Mouse (Mus musculus): ENCODE measurements at regions not wholly inside any gene's neighbourhood (a gene's known extent, or its start where the extent isn't known, plus 50 kb on each side); places are given as distances from the start of the nearest gene placed in this dataset.
"Not testable (repeated sequence)": the region's sequence is repeated elsewhere in the genome, so short reads cannot be mapped to it uniquely, and the experiment has no call there.

DNA sequence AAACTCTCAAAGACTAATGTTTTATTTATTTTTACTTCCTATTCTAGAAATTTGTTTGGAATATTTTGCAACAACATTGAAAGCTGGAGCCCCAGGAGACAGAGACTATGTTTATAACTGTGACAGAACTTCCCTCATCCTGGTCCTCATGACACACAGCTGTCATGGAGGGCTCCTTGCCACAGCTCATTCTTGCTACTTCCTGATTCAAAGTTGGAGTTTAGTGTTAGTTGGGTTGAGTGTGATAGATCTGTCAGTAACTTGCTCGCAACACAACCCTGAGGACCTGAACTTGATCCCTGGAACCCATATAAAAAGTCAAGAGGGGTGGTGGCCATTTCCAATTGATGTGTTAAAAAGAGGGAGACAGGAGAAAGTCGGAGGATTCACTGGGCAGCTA, 328.3 kb upstream of the Nox3 start:
- no peak for DNase-seq (ENCODE audit: low spot score in 2 of 2)

DNA sequence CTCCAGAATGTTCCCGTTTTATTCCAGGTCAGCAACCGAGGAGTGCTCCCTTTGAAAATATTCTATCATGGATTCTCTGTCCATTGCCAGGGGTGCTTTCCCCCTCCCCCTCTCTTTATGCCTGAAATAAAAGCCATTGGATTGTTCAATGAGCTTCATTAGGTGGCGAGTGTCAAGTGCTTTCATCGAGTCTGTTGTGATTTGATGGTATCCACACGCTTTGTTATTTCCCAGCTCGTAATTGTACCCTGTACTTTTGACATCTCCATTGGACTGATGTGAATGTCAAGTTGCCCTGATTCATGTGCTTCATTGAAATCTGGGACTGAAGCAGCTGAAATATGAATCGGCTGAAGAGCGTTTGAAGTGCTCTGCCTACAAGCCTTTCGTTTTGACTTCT, 333.1 kb upstream of the Nox3 start:
- DNase-seq (ENCODE audit: low spot score in 2 of 2): no peak

DNA sequence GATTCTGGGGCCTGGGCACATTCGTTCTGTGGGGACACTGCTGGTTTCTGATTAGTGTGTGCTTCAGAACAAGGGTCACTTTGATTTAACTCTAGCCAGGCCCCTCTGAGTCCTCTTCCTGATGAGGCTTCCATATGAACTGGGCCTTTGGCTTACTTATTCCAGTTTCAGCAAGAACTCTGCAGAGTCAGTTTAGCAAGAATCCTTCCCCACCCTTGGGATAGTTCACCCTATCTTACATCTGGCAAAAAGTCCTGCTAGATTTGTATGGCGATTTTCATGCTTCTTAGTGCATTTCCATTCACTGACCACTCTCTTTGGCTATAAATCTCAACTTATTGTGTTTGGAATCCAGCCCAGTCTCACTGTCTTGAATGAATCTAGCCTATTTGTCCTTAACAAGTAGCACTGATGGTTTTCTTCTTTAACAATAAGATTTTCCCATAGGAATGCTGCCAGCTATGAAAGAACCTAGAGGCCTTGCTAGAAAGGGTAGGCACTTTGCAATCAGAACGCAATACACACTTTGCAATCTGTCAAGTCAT, 338.8 kb upstream of the Nox3 start:
- no peak for DNase-seq (ENCODE audit: low spot score in 2 of 2)

DNA sequence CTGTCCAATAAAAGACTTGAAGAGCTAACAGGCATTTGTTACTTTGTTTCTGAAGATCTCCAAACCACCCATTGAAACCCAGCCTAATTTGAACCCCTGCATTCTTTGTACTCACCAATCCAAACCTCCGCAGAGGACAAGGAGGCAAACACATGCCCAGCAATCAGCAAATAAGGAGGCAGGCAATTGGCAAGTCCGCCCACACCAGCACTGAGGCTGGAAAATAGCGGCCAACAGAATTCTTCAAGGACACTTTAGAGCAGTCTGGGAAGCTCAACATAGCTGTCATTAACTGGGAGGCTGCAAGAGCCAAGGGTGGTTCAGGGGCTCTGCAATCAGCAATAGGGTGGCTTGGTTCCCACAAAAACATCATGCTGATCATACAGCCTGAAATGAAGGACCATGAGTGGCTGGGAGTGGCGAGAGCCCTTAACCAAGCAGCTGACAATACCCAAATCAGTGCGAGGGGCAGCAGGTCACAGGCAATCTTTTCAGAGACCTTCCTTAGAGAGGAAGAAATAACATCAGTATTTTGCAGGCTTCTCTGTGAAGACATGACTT, 344.1 kb upstream of the Nox3 start:
- DNase-seq (ENCODE audit: low spot score in 2 of 2): no peak

DNA sequence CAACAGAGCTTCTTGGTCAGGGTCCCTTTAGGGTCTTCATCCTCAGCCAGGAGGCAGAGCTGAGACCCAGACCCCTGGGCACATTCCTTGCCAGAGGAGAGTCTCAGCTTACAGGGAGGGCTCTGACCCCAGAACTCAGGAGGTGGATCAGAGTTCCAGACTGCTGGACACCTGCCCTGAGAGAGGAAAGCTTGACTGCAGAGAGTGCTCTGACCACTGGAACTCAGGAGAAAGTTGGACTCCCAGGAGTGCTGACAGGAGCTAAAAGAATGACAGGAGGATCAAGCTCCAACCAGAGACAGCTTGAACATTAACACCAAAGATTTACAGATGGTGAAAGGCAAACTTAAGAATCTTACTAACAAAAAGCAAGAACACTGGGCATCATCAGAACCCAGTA, 364.1 kb upstream of the Nox3 start:
- DNase-seq (ENCODE audit: low spot score in 2 of 2): not testable (repeated sequence)

DNA sequence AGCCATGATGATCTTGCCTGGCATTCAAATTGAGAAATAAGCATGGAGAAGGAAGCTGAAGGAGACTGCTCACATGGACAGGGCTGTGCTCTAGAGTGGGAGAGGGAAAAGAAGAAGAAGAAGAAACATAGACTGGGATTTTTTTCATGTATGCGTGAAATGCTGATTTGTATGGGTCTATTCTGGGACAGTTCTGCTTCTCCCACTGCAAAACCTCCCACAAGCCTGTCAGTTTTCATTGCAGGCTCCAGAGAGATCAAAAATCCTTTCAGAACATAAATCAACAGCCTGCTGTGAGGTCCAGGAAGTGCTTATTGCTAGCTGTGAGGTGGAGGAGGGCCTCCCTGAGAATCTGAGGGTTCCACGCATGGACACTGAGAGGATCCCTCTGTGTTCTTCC, 377.3 kb upstream of the Nox3 start:
- no peak for DNase-seq (ENCODE audit: low spot score in 2 of 2)

DNA sequence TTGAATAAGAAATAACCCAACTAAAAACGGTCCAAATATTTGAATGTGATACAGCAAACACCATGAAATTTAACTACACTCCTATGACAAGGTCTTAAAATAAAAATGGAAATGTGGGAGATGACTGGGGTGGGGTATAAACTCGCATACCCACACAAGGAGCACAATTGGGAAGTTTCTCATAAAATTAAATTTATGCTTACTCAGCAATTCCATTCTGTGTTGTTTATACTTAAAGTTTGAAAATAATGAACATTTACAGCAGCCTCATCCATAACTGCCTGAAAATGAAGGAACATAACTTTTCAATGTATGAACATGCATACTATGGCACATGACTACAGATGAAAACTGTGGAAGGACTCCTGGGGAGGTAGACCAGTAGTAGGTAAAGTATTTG, 384.5 kb upstream of the Nox3 start:
- no peak for DNase-seq (ENCODE audit: low spot score in 2 of 2)

DNA sequence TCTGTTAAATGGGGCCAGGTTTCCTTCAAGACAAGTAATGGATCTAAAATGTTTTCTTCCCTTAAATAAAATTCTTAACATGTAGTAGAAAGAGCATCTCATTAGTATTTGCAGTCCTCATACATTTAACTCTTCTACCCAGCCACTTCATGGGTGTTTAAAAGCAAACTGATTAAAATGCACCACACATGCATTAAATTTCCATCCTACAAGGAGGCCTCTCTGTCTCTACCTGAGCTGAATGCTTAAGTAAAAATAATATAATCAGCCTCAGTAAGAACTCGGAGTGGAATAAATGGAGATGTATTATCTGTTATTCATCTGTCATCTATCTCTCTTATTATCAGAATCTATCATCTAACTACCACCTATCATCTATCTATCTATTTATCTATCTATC, 398.6 kb upstream of the Nox3 start:
- DNase-seq (ENCODE audit: low spot score in 2 of 2): no peak

DNA sequence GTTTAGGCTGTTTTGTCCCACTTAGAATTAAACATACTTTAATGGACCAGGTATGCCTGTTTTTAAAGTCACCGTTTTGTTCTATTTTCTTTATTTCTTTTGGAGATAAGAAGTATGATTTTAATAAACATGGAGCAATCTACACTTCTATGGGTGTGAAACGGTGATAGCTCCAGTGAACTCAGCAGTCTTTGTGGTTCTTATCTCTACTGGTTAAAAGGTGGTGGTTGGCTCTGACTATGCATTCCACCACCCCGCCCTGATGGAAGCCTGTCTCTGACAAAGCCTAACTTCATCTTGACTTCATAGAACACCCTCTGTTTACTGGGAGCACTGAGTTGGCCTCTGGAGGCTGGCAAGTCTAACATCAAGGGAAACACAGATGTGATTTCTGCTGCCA, 407.3 kb upstream of the Nox3 start:
- DNase-seq (ENCODE audit: low spot score in 2 of 2): no peak

DNA sequence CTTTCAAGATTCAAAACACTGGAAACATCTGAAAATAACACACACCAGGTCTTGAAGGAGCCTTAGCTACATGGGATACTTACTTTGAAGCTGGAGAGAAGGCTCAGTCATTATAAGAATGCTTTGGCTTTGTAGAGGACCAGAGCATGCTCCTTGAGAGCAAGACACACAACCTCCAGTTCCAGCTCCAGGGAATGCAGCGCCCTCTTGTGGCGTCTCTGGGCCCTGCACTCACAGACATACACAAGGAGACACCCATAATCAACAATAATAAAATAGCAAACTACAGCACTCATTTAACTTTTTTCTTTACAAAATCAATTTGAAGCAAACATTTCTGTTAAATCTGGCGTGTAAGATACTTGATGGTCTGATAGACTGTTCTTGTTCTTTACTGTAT, 413.2 kb upstream of the Nox3 start:
- peak in 1 of 2 experiments; percentile 3 for DNase-seq (ENCODE audit: low spot score in 2 of 2)

DNA sequence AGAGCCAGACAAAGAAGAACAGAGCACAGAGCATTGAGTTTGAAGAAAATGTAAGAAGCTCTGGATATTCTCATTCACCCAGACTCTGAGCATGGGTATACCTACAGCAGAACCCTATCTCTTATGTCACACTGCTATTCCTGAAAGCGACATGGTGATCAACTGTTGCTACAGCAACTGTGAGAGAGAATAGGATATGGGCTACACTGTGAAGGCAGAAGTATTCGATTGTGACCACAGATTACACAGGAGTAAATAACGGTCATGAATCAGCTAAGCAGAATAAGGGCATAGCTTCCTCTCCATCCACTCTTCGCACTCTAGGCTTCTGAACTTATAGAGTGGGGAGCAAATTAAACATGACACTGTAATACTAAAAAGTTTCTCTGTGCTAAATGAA, 417.0 kb upstream of the Nox3 start:
- DNase-seq (ENCODE audit: low spot score in 2 of 2): no peak

DNA sequence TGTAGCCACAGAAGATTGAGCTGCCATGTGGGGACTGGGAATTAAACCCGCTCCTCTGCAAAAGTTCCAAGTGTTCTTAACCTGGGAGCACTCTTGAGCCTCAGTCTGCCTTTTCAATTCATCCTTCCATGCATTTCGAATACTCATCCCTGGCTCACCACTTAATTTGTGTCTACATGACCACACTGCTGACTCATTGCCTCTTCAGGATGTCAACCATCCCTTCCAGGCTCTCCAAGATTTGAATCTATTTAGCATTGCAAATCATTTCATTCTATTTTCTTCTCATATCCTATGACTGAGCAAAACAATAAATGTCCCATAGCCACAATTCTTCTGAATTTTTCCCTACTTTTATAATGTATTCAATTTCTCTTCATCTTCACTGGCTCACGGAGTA, 420.4 kb upstream of the Nox3 start:
- DNase-seq (ENCODE audit: low spot score in 2 of 2): no peak

DNA sequence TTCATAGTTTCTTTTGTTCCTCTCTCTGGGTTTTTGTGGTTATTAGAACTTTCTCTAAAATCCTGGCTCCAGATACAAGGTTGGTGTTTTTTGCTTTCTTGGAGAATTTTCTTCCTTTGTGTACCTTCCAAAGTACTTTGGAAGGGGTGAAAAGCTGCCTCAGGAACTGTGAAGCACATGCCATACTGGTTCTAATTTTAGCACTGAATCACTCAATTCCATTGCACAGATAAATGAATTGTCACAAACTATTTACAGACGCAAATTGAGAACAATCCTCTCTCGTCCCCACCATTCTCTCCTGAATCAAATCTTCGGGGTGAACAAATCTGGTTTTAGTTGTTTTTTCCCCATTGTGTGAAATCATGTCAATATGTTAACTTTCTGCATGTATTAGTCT, 437.6 kb upstream of the Nox3 start:
- DNase-seq (ENCODE audit: low spot score in 2 of 2): no peak

DNA sequence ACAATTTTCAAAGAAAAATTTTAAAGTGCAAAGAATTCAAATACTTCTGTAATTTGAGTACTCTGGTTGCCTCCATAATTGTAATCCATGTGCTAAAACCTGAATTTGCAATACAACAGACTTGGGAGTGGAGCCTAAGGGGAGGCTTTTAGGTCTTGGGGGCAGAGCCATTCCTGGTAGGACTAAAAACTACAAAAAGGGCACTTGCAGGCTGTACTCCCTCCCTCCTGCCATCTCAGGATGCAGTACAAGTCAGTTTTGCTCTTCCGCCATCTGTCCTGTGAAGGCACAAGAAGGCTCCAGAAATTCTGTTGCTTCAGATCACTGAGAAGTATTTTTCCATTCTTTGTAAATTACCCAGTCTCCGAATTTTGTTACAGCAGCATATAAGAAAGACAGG, 467.4 kb upstream of the Nox3 start:
- DNase-seq (ENCODE audit: low spot score in 2 of 2): no peak

DNA sequence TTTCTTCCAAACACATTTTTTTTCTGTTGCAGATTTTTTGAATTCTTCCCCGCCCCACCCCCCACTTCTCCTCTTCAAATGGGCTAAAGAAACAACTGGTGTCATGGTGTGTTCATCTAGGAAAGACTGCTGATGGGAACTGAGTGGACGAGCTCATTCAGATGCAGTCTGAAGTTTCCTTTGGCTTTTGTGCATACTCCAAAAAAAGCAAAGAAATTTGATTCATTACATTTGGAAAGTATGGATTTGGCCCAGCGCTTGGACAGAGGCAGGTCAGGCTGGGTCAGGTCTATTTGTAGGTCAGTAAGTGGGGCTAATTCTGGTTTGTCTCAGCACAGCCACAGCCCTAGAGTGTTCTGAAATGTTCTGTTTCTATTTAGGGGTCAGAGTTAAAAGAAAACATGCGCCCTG, 477.9 kb upstream of the Nox3 start:
- DNase-seq (ENCODE audit: low spot score in 2 of 2): no peak

DNA sequence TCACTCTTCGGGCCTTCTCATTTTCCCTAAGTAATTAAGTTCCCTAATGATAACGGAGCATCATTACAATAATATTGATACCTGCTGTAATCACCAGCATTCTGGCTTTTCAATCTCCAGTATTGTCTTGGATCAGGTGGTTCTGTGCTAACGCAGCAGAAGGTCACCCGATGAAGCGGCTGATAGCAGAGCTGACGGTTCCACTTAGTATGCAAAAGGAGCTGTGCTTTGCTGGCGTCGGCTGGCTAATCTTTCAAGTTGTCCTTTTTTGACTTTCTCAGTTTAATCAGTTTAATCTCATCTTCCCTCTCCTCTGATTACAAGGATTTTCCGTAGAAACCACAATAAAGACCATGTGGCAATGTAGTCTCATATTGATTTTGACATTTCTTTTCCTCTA, 478.9 kb upstream of the Nox3 start:
- DNase-seq (ENCODE audit: low spot score in 2 of 2): no peak

DNA sequence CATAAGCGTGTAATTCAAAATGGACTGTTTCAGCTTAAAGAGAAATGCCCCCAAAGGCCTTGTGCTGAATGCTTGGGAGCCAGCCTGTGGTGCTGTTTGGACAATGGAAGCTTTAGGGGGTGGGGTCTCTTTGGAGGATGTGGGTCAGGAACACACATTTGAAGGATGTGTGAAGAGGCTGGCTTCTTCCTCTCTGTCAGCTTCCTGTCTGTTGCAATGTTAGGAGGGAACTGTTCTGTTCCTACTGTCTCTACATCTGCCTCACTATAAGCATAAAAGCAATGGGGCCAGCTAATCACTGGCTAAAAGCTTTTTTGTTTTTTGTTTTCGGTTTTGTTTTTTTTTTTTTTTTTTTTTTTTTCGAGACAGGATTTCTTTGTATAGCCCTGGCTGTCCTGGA, 480.5 kb upstream of the Nox3 start:
- DNase-seq (ENCODE audit: low spot score in 2 of 2): no peak

DNA sequence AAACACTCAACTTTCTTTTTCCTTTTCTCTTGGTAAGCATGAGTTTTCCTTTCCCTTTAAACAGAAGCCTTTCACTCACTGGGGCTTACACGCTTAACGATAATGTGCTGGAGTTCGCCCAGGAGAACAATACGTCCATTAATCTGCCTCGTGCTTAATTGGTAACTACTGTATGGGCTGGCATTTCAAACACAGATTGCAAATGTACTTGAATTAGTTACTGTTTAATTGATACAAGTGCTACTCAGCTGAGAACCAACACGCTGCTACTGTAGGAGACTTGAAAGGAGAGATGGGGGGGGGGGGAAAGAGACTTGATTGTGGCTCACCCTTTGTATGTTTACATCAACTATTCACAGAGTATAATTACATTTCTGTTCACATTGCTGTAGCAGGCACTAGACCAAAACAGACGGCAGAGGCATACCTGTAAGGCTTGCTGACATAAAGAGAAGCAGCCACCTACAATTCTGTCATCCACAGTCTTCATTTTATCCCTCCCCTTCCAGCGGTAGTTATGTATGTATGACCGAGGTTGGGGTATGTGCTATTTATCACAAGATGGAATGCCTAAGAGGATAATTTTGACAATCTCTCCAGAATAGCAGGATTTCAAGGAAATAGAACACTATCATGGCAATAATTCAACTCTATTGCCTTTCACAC, 481.6 kb upstream of the Nox3 start:
- DNase-seq (ENCODE audit: low spot score in 2 of 2): no peak

DNA sequence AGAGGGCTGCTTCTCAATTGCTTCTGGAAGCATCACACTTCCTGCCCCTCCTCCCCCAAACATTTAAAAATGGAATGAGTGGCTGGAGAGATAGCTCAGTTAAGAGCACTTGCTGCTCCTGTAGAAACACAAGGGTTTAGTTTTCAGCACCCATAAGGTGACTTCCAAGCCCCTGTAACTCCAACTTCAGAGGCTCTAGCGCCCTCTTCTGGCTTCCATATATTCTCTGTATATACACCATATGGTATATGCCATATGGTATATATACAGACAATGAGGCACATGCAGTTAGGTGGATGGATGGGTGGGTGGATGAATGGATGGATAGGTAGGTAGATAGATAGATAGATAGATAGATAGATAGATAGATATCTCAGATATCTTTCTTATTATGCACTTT, 483.2 kb upstream of the Nox3 start:
- DNase-seq (ENCODE audit: low spot score in 2 of 2): no peak

DNA sequence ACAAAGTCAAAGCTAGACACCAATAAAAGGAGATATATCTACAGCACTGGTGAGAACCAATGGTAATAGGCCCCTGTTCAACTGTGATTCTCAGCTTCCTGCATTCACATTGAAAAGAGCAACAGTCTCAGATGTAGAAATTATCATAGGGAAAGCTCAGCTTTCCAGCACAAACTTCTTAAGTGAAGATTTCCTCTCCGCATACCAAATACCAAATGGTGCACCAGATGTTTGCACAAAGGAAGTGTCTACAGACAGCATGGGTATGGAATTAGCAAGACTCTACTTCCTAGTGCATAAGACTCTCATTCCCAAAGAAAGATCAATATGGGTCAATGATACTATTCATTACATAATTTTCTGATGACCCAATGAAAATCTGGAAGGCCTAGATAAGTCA, 486.0 kb upstream of the Nox3 start:
- DNase-seq (ENCODE audit: low spot score in 2 of 2): no peak

DNA sequence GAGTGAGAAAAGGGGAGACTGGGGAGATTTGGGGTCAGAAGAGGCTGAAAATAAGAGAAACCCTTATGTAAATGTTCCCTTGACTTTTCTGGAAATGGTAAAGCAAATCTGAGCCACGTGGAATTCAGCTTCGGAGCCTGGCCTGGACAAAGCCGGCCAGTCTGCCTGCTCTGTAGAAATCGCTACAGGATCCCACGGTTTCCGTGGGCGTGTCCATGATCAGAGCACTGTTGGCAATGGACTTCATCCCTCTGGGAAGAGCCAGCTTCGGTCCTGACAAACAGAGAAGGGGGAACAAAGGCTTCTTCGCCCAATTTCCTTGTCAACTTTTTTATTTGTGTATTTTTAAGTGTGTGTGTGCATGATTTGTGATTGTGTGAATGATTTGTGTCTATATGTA, 490.7 kb upstream of the Nox3 start:
- no peak for DNase-seq (ENCODE audit: low spot score in 2 of 2)

DNA sequence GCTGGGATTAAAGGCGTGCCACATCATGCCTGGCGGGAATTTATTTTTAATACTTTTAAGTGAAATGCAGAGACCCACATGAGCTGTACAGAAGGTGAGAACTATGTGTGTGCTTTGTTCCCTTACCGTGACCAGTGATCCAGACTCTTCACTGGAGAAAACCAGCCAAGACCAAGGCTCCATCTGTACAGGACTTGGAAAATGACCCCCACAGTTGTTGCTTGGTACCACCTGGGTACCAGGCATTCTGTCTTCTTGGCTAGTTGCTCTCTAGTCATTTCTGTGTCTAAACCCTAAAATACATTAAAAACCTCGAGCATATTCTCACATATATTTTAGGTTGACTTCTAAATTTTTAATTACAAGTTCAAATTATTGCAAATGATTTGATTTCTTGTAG, 491.5 kb upstream of the Nox3 start:
- DNase-seq (ENCODE audit: low spot score in 2 of 2): no peak

DNA sequence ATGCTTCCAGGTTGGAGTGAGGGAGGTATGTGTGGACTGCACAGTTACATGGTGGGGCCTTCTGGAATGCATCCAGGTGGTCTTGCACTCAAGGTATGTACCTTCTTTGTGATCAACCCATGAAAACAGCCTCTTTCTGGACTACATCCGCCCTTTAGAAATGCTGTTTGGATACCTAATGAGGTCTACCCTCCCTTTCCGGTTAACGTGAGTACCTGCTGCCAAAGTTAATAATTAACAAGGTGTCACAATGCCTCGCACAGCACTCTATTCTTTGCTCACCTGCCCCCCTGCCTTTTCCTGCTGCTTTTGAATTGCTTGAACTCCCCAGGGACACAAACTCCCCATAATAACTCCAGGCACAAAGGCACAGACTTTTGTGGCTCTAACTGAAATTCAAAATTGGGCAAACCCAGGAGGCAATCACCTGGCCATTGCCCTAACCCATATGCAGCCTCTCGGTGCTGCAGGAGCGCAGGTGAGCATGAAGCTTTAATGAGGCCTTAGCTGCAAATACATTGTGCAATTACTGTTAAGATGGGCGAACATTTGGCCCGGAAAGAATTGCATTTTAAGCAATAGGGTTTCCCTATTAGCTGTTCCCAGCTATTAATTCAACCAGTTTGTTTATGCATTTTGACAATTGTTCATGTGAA, 500.9 kb upstream of the Nox3 start:
- DNase-seq (ENCODE audit: low spot score in 2 of 2): no peak
